Mouse (Mus musculus): ENCODE results near the gene Acp5. TPM values are rescaled to one million over a fixed set of nuclear protein-coding genes. Genes with fewer than 3 reads are reported as not detected.

The Acp5 gene
- polyA plus RNA-seq, 1 experiment = 8.2 TPM

DNA sequence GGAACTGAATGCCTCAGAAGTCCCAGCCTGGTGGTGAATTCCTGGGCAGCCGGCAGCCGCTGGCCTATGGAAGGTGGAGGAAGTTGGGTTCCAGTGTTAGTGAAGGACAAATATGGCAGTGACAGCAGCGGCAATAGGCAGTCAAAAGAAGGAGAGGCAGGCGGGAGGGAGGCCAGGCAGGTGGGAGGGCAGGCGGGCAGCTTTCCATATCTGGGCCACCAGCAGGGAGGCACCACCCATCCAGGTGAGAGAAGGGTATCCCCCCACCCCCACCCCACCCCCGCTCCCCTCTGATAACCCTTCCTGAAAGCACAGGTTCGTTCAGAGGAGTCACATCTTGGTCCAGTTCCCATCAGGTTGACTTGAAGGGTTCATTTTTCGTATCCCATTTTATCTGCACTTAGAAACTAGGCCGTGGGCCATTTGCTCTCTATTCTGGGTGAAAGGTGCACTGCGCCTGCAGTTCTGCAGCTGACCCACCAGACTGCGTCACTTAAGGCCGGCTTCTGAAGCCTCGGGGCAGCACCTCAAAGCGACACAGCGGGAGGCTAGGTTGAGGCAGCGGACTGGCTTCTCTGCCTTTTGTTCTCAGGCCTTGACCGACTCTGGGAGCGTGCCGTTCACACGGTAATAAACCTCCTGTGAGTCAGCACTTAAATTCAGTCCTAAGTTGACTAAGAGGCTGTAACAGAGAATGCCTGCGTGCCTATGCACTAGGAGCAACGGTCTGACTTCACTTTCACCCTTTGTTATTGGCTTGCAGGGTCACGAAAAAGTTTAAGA, 1.4 kb upstream of the Acp5 start:
- H3K27ac ChIP-seq (ENCODE audit: control insufficient read depth, insufficient read depth, low read depth, low read length) = no peak overlapping the region

DNA sequence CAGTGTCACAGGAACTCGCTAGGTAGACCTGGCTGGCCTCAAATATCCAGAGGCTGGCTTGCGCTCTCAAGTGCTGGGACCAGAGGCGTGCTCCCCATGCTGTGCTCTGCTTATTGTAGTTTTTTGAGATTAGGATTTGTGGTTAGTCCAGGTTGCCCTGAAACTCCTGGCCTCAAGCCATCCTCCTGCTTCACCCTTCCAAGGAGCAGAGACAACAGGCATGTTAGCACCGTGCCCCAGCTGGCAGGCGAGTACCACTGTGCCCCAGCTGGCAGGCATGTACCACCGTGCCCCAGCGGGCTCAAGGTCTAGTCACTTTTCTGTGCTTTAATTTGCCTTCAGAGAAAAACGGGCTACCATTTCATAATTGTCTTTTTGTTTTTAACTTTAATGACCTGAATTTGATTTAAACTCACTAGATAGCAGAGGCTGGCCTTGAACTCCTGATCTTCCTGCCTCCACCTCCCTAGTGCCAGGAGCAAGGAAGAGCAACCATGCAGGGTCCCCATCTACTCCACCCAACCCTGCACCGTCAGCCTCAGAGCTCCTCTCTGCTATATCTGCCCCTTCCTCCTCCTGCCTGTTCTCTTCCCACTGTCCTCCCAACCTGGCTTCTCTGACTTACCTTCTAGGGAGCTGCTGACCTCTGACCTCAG, 395 bp downstream of the Acp5 start:
- TF ChIP-seq POLR2A (IDR thresholded peaks at IDR 0.05; ENCODE audit: control insufficient read depth, low read depth, low read length) = no peak
- TF ChIP-seq CTCF (IDR thresholded peaks at IDR 0.05; ENCODE audit: control insufficient read depth, insufficient read depth, insufficient replicate concordance, low read depth, low read length) = no peak
- H3K27ac ChIP-seq (ENCODE audit: control insufficient read depth, insufficient read depth, low read depth, low read length) = no peak overlapping the region
- peaks cover 12% of the 10 kb centered on the region for H3K4me1 ChIP-seq (ENCODE audit: control insufficient read depth, insufficient read depth, low read length)
- H3K27me3 ChIP-seq (ENCODE audit: control insufficient read depth, insufficient read depth, low read length) = no peaks in the 10 kb centered on the region
- H3K36me3 ChIP-seq (ENCODE audit: control insufficient read depth, insufficient read depth, low read length) = no peaks in the 10 kb centered on the region
- H3K4me3 ChIP-seq (ENCODE audit: control insufficient read depth, low read depth, low read length) = no peak overlapping the region

More for the DNA sequence above, 1.4 kb upstream of the Acp5 start:
- no peak for TF ChIP-seq POLR2A (IDR thresholded peaks at IDR 0.05; ENCODE audit: control insufficient read depth, low read depth, low read length)
- no peak for TF ChIP-seq CTCF (IDR thresholded peaks at IDR 0.05; ENCODE audit: control insufficient read depth, insufficient read depth, insufficient replicate concordance, low read depth, low read length)
- Histone ChIP-seq H3K27me3 (ENCODE audit: control insufficient read depth, insufficient read depth, low read length) (no peaks in the 10 kb centered on the region), H3K36me3 (ENCODE audit: control insufficient read depth, insufficient read depth, low read length) (no peaks in the 10 kb centered on the region), H3K4me1 (ENCODE audit: control insufficient read depth, insufficient read depth, low read length) (peaks cover 2% of the 10 kb centered on the region; the same call in 1 of the 2 replicates), H3K4me3 (ENCODE audit: control insufficient read depth, low read depth, low read length) (no peak overlapping the region)

DNA sequence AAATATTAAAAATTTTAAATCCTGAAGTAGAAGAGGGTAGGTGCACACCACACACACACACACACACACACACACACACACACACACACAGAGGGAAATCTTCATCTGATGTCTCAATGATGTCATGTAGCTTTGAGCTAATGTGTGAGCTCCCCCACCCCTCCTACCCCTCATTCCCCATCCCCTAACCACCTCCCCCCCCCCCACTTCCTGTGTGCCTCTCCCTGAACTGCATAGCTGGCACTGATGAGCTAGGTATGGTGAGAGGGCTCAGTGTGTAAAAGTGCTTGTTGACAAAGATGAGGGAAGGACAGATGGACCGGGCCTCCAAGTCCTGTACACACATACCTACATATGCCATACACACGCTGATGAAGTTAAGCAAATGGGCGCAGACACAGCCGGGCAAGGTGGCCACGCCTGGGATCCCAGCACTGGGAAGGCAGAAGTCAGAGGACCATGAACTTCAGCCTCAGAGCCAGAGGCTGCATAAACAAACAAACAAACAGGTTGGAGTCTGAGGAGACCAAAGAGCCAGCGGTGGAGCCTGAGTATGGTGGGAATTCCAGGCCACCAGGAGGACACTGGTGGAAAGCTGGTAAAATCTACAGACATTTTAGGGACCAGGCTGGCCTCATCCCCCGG, 1.1 kb downstream of the Acp5 start:
- Histone ChIP-seq H3K36me3 (ENCODE audit: control insufficient read depth, insufficient read depth, low read length) (no peaks in the 10 kb centered on the region), H3K4me1 (ENCODE audit: control insufficient read depth, insufficient read depth, low read length) (peaks cover 12% of the 10 kb centered on the region), H3K27me3 (ENCODE audit: control insufficient read depth, insufficient read depth, low read length) (no peaks in the 10 kb centered on the region), H3K4me3 (ENCODE audit: control insufficient read depth, low read depth, low read length) (no peak overlapping the region), H3K27ac (ENCODE audit: control insufficient read depth, insufficient read depth, low read depth, low read length) (no peak overlapping the region)
- TF ChIP-seq CTCF (IDR thresholded peaks at IDR 0.05; ENCODE audit: control insufficient read depth, insufficient read depth, insufficient replicate concordance, low read depth, low read length) (no peak), POLR2A (IDR thresholded peaks at IDR 0.05; ENCODE audit: control insufficient read depth, low read depth, low read length) (no peak)

DNA sequence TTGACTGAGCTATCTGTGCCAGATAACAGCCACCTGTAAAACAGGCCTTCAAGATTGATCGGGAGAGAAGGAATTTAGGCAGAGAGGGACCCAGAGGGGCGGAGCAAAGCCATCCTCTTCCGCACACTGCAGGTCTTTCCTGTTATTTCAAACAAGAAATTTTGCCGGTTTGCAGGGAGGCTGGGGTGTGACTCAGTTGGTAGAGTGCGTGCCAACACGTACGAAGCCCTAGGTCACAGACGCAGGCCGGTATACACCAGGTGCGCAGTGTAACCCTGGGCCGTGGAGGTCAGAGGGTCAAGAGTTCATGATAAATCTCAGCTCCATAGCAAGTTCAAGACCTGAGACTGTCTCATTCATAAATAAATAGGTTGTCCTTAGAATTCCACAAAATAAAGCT, 3.3 kb downstream of the Acp5 start:
- H3K4me3 ChIP-seq (ENCODE audit: control insufficient read depth, low read depth, low read length) = peak overlapping the region; percentile 80
- H3K27ac ChIP-seq (ENCODE audit: control insufficient read depth, insufficient read depth, low read depth, low read length) = no peak overlapping the region
- no peaks in the 10 kb centered on the region for H3K27me3 ChIP-seq (ENCODE audit: control insufficient read depth, insufficient read depth, low read length)
- H3K36me3 ChIP-seq (ENCODE audit: control insufficient read depth, insufficient read depth, low read length) = no peaks in the 10 kb centered on the region
- H3K4me1 ChIP-seq (ENCODE audit: control insufficient read depth, insufficient read depth, low read length) = peaks cover 12% of the 10 kb centered on the region
- TF ChIP-seq CTCF (IDR thresholded peaks at IDR 0.05; ENCODE audit: control insufficient read depth, insufficient read depth, insufficient replicate concordance, low read depth, low read length) (no peak), POLR2A (IDR thresholded peaks at IDR 0.05; ENCODE audit: control insufficient read depth, low read depth, low read length) (no peak; the same call in 1 of the 2 replicates)

DNA sequence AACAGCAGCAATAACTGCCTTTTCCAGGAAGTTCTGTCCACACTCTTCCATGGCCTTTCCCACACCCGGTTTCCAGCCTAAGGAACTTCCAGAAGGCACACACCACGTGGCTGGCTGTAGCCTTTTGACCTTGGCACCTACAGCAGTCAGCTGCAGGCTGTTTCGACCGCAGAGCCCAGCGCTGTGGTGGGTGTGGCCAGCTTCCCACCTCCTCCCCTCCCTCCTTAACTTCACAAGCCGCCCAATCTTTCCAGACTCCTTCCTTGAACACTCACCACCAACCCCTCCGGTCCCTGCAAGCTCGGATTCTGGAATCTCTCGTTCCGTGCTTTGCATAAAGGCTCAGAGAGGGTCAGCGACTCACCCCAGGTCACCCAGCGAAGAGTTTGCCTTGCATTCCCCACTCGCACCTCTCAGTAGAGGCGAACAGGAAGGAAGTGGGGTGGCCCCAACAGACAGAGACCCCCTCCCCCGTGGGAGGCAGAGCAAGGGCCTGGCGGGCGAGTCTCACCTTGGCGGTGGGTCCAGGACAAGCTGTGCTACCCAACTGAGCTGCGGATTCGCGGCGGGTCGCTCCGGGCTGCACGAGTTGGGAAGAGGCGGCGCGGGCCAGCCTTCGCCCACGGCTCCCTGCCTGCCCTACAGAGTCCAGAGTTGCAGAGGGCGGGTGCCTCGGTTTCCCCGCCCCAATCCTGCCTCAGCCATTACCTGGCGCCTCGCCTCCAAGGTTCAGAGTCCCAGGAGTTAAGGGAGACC, 4.1 kb downstream of the Acp5 start:
- Histone ChIP-seq H3K27me3 (ENCODE audit: control insufficient read depth, insufficient read depth, low read length) (no peaks in the 10 kb centered on the region), H3K27ac (ENCODE audit: control insufficient read depth, insufficient read depth, low read depth, low read length) (no peak overlapping the region)

DNA sequence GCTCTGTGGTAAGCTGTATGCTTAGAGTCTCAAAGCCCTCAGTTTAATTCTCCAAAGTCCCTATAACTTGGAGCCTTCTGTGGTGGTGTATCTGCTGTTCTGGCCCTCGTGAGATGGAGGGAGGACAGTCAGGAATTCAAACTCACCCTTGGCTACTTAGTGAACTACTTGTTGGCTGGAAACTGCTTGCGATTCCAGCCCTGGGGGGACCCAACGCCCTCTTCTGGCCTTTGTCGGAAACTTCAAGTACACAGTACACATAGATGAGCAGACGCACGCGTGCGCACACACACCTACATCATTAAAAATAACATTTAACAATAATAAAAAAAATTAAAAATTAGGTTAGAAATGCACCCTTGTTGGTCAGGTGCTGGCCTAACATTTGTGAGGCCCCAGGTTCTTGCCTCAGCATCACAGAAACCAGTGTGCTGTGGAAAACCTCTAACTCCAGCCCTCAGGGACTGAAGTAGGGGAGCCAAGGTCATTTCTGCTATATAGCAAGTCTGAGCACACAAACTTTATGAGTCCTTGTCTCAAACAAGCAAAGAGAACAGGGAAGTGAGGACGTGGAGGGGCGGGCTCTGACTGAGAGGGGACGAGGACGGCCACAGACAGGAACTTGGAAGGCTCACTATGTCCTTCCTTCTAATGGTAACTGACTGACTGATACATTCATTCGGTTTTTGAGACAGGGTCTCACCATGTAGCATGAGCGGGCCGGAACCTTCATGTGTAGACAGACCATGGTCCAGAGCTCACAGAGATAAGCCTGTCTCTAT, 10.1 kb downstream of the Acp5 start:
- Histone ChIP-seq H3K36me3 (ENCODE audit: control insufficient read depth, insufficient read depth, low read length) (no peaks in the 10 kb centered on the region), H3K27ac (ENCODE audit: control insufficient read depth, insufficient read depth, low read depth, low read length) (no peak overlapping the region), H3K27me3 (ENCODE audit: control insufficient read depth, insufficient read depth, low read length) (no peaks in the 10 kb centered on the region), H3K4me3 (ENCODE audit: control insufficient read depth, low read depth, low read length) (no peak overlapping the region), H3K4me1 (ENCODE audit: control insufficient read depth, insufficient read depth, low read length) (no peaks in the 10 kb centered on the region)
- TF ChIP-seq POLR2A (IDR thresholded peaks at IDR 0.05; ENCODE audit: control insufficient read depth, low read depth, low read length) = no peak
- no peak for TF ChIP-seq CTCF (IDR thresholded peaks at IDR 0.05; ENCODE audit: control insufficient read depth, insufficient read depth, insufficient replicate concordance, low read depth, low read length)

More for the DNA sequence above, 4.1 kb downstream of the Acp5 start:
- peak overlapping the region; percentile 80 for H3K4me3 ChIP-seq (ENCODE audit: control insufficient read depth, low read depth, low read length)
- H3K36me3 ChIP-seq (ENCODE audit: control insufficient read depth, insufficient read depth, low read length) = no peaks in the 10 kb centered on the region
- TF ChIP-seq CTCF (IDR thresholded peaks at IDR 0.05; ENCODE audit: control insufficient read depth, insufficient read depth, insufficient replicate concordance, low read depth, low read length) = no peak
- no peak; the same call in 1 of the 2 replicates for TF ChIP-seq POLR2A (IDR thresholded peaks at IDR 0.05; ENCODE audit: control insufficient read depth, low read depth, low read length)
- H3K4me1 ChIP-seq (ENCODE audit: control insufficient read depth, insufficient read depth, low read length) = peaks cover 12% of the 10 kb centered on the region

All from testis, adult 2 months (tissue).